Mouse (Mus musculus) lung, postnatal 0 days (tissue): ENCODE measurements around the gene Cd44.

Experiments used
- CTCF ChIP-seq: IDR thresholded peaks from 2 replicates; pipeline ENCODE4 v1.5.1; 2016; ENCODE audit warnings: antibody characterized with exemption, mild to moderate bottlenecking
- EP300 ChIP-seq: IDR thresholded peaks from 2 replicates; pipeline ENCODE4 v1.6.1; 2016; ENCODE audit warnings: antibody characterized with exemption, mild to moderate bottlenecking, control low read depth

DNA sequence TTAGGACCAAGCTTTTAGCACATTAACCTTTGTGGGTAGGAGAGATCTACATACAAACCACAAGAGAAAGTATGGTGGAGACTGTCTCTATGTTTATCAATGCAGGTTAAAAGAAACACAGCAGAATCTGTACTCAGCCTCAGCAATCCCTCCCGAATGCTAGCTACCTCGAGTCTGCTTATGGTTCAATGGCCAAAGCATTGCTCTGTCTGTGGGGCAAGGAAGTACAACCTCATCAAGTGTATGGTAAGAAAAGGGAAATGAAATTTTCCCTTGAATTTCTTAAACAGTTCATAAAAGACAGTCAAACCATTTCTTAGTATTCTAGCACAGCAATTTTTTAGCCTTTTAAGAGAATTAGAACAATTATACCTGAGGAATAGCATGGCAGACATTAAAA lies 109.8 kb downstream of the Cd44 start:
- TF ChIP-seq EP300 (no peak), CTCF (no peak)
